Mouse (Mus musculus) MEL (cell line): ENCODE data around the gene Acaca. TPM values are rescaled to one million over a fixed set of nuclear protein-coding genes. Genes with fewer than 3 reads are reported as not detected.

ENCODE experiments used
- DNase-seq: peaks from one replicate; pipeline ENCODE4 v3.0.0; 2011; ENCODE audit warnings: low read depth, low spot score
- H3K27ac ChIP-seq: 2 replicates; pipeline ENCODE4 v1.5.1; 2012; ENCODE audit warnings: low read depth, mild to moderate bottlenecking, control low read depth, low read length, moderate library complexity; ENCODE audit not compliant: control insufficient read depth
- H3K27me3 ChIP-seq, 2 experiments: fragments of 150-350 bp in 1 of 2; sonication (generic) in 1 of 2; 2 replicates each; pipeline ENCODE4 v1.6.1; 2012; ENCODE audit warnings: low read length in 2 of 2, mild to moderate bottlenecking in 2 of 2, improper control_type of control experiment in 1 of 2, moderate library complexity in 1 of 2; ENCODE audit not compliant: insufficient read depth in 2 of 2, control insufficient read depth in 1 of 2
- H3K36me3 ChIP-seq, 2 experiments: 2 replicates each; pipeline ENCODE4 v1.6.1; 2012 to 2014; ENCODE audit warnings: low read length in 2 of 2, improper control_type of control experiment in 1 of 2, inconsistent platforms in 1 of 2, mild to moderate bottlenecking in 1 of 2; ENCODE audit not compliant: insufficient read depth in 2 of 2, control insufficient read depth in 1 of 2
- H3K4me1 ChIP-seq, 2 experiments: fragments of 150-350 bp in 1 of 2; sonication (generic) in 1 of 2; 2 replicates each; pipeline ENCODE4 v1.6.1; 2012; ENCODE audit warnings: low read length in 2 of 2, improper control_type of control experiment in 1 of 2, mild to moderate bottlenecking in 1 of 2; ENCODE audit not compliant: insufficient read depth in 2 of 2, control insufficient read depth in 1 of 2
- H3K4me3 ChIP-seq, 2 experiments: fragments of 150-350 bp in 1 of 2; sonication (generic) in 1 of 2; 2 replicates each; pipeline ENCODE4 v1.5.1; 2012; ENCODE audit warnings: low read depth in 2 of 2, low read length in 2 of 2, mild to moderate bottlenecking in 2 of 2, moderate library complexity in 2 of 2, control low read depth in 1 of 2, improper control_type of control experiment in 1 of 2; ENCODE audit not compliant: control insufficient read depth in 1 of 2, insufficient read depth in 1 of 2
- H3K79me2 ChIP-seq: 2 replicates; pipeline ENCODE4 v1.6.1; 2012; ENCODE audit warnings: mild to moderate bottlenecking, low read length, moderate library complexity; ENCODE audit not compliant: control insufficient read depth, poor library complexity, insufficient read depth
- H3K9ac ChIP-seq: 2 replicates; pipeline ENCODE4 v1.6.1; 2012; ENCODE audit warnings: low read depth, mild to moderate bottlenecking, control low read depth, low read length, moderate library complexity; ENCODE audit not compliant: control insufficient read depth, poor library complexity, severe bottlenecking
- H3K9me3 ChIP-seq: fragments of 150-350 bp; sonication (generic); replicated peaks from 2 replicates; pipeline ENCODE4 v1.6.1; 2012; ENCODE audit warnings: mild to moderate bottlenecking, low read length, improper control_type of control experiment, moderate library complexity; ENCODE audit not compliant: insufficient read depth
- BHLHE40 ChIP-seq: IDR thresholded peaks from 2 replicates; pipeline ENCODE4 v1.6.1; 2012; ENCODE audit warnings: low read depth, mild to moderate bottlenecking, inconsistent platforms, low read length, improper control_type of control experiment, borderline replicate concordance
- CHD2 ChIP-seq: IDR thresholded peaks from 2 replicates; pipeline ENCODE4 v1.6.1; 2011; ENCODE audit warnings: low read length, improper control_type of control experiment
- ETS1 ChIP-seq: IDR thresholded peaks from 2 replicates; pipeline ENCODE4 v1.6.1; 2012; ENCODE audit warnings: low read depth, mild to moderate bottlenecking, inconsistent platforms, low read length, improper control_type of control experiment, moderate library complexity
- GABPA ChIP-seq: IDR thresholded peaks from 2 replicates; pipeline ENCODE4 v1.6.1; 2012; ENCODE audit warnings: low read depth, mild to moderate bottlenecking, inconsistent platforms, low read length, improper control_type of control experiment, moderate library complexity
- MAZ ChIP-seq: IDR thresholded peaks from 2 replicates; pipeline ENCODE4 v1.6.1; 2012; ENCODE audit warnings: low read depth, mild to moderate bottlenecking, inconsistent platforms, low read length, improper control_type of control experiment
- MEF2A ChIP-seq: IDR thresholded peaks from 2 replicates; pipeline ENCODE4 v1.6.1; 2014; ENCODE audit warnings: low read depth, mild to moderate bottlenecking, inconsistent platforms, low read length, improper control_type of control experiment; ENCODE audit not compliant: poor library complexity, insufficient replicate concordance, severe bottlenecking; ENCODE audit errors: extremely low read depth
- NELFE ChIP-seq: IDR thresholded peaks from 2 replicates; pipeline ENCODE4 v1.6.1; 2011; ENCODE audit warnings: low read depth, low read length, improper control_type of control experiment
- NRF1 ChIP-seq: IDR thresholded peaks from 2 replicates; pipeline ENCODE4 v1.6.1; 2014; ENCODE audit warnings: low read depth, mild to moderate bottlenecking, inconsistent platforms, low read length, improper control_type of control experiment, moderate library complexity; ENCODE audit not compliant: poor library complexity, insufficient read depth, severe bottlenecking
- POLR2A ChIP-seq, 2 experiments: IDR thresholded peaks; 2 replicates each; pipeline ENCODE4 v1.6.1; 2011 to 2012; ENCODE audit warnings: low read length in 2 of 2, mild to moderate bottlenecking in 2 of 2, control low read depth in 1 of 2, improper control_type of control experiment in 1 of 2, low read depth in 1 of 2, moderate library complexity in 1 of 2; ENCODE audit not compliant: control insufficient read depth in 1 of 2, insufficient read depth in 1 of 2, poor library complexity in 1 of 2
- SIN3A ChIP-seq: IDR thresholded peaks from 2 replicates; pipeline ENCODE4 v1.6.1; 2012; ENCODE audit warnings: low read length, improper control_type of control experiment, inconsistent platforms
- TAL1 ChIP-seq: IDR thresholded peaks from 2 replicates; pipeline ENCODE4 v1.6.1; 2012; ENCODE audit warnings: mild to moderate bottlenecking, inconsistent platforms, low read length, moderate library complexity, mixed read lengths
- TBP ChIP-seq: IDR thresholded peaks from 2 replicates; pipeline ENCODE4 v1.8.0; 2011; ENCODE audit warnings: low read depth, low read length, improper control_type of control experiment
- UBTF ChIP-seq: IDR thresholded peaks from 2 replicates; pipeline ENCODE4 v1.6.1; 2012; ENCODE audit warnings: low read depth, mild to moderate bottlenecking, inconsistent platforms, low read length, improper control_type of control experiment, moderate library complexity, borderline replicate concordance; ENCODE audit not compliant: insufficient read depth
- ZC3H11A ChIP-seq: IDR thresholded peaks from 2 replicates; pipeline ENCODE4 v1.6.1; 2012; ENCODE audit warnings: low read depth, mild to moderate bottlenecking, inconsistent platforms, low read length, improper control_type of control experiment
- ZNF384 ChIP-seq: IDR thresholded peaks from 2 replicates; pipeline ENCODE4 v1.6.1; 2012; ENCODE audit warnings: low read depth, mild to moderate bottlenecking, inconsistent platforms, low read length, improper control_type of control experiment
- polyA plus RNA-seq, 2 experiments: library from polyadenylated mRNA; stranded (reverse) in 1 of 2; unstranded in 1 of 2; fragments of >175 nt in 1 of 2; fragments of >200 nt in 1 of 2; gene quantifications; 2 replicates each; pipeline versions ENCODE4 v1.2.1 to v1.2.4; 2012; ENCODE audit warnings: low replicate concordance in 2 of 2, low read depth in 1 of 2; ENCODE audit not compliant: insufficient read length in 2 of 2, insufficient read depth in 1 of 2, missing spikeins in 1 of 2
- total RNA-seq: library from RNA; depleted of rRNA; stranded (reverse); fragments of 300-350 nt; gene quantifications from 2 replicates; pipeline ENCODE4 v1.2.3, GENCODE M21; 2012

Gene Acaca
- total and polyA plus RNA-seq, 3 experiments = 32.0 to 52.0 (median 33.9) TPM

- DNase-seq = no peak
- Histone ChIP-seq H3K79me2 (peaks cover 5% of the 10 kb centered on the region; the same call in 1 of the 2 replicates), H3K4me1 (0 out of 4 replicates have a peak, but pooled peaks cover 0 to 4% of the 10 kb centered on the region in 2 experiments), H3K4me3 (no peak overlapping the region), H3K36me3 (peaks cover 3 to 17% of the 10 kb centered on the region in 2 experiments; a peak in 3 of 4 replicates), H3K27me3 (no peaks in the 10 kb centered on the region), H3K9ac (no peak overlapping the region), H3K9me3 (no peaks in the 10 kb centered on the region), H3K27ac (no peak overlapping the region)
- TF ChIP-seq MAZ = no peak
- no peak for TF ChIP-seq BHLHE40
- TF ChIP-seq POLR2A (IDR thresholded peaks at IDR 0.05; ENCODE audit: control insufficient read depth in 1 of 2, insufficient read depth in 1 of 2, low read depth in 1 of 2, low read length in 2 of 2, poor library complexity in 1 of 2) = no peak
- TF ChIP-seq TAL1 = no peak
- no peak for TF ChIP-seq ETS1
- no peak for TF ChIP-seq CHD2
- TF ChIP-seq UBTF = no peak
- TF ChIP-seq ZC3H11A = no peak
- no peak for TF ChIP-seq NELFE
- no peak for TF ChIP-seq NRF1
- no peak for TF ChIP-seq SIN3A
- no peak for TF ChIP-seq MEF2A
- TF ChIP-seq TBP = no peak
- TF ChIP-seq ZNF384 = no peak
Measured at GRCm38 (mm10) chr11:84197607-84198402, 68.3 kb downstream of the Acaca start.

DNA sequence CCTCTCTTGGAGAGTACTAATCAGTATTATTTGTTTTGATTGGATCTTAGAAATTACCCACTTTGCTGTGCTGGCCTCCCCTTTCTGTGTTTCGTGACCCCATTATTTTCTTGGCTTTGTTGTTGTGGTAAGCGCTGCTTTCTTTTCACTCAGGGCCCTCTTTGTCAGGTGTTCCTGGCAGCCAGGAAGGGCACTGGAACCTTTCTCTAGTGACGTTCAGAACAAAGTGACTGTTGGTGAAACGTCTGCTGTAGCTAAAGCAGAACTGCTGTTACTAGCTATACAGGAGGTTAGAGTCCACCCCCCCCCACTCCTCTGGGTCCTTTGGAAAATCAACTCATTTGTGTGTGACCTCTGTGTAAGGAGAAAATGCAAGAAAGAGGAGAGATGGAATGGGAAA is 76.3 kb downstream of the Acaca start:
- Histone ChIP-seq H3K9ac (no peak overlapping the region), H3K36me3 (peaks cover 0 to 10% of the 10 kb centered on the region in 2 experiments; a peak in 2 of 4 replicates), H3K4me1 (no peaks in the 10 kb centered on the region), H3K4me3 (no peak overlapping the region), H3K27me3 (no peaks in the 10 kb centered on the region), H3K9me3 (no peaks in the 10 kb centered on the region), H3K27ac (no peak overlapping the region), H3K79me2 (0 out of 2 replicates have a peak, but pooled peaks cover 1% of the 10 kb centered on the region)
- DNase-seq = no peak
- no peak for TF ChIP-seq TAL1
- TF ChIP-seq POLR2A (IDR thresholded peaks at IDR 0.05; ENCODE audit: control insufficient read depth in 1 of 2, insufficient read depth in 1 of 2, low read depth in 1 of 2, low read length in 2 of 2, poor library complexity in 1 of 2) = no peak
- no peak for TF ChIP-seq GABPA
